Mouse (Mus musculus) stomach, postnatal 0 days (tissue): Measurements from ENCODE around the gene Rnf34. TPM values are rescaled to one million over a fixed set of nuclear protein-coding genes. Genes with fewer than 3 reads are reported as not detected.

ENCODE experiments used
- ATAC-seq: fragments of 200-750 bp; cut with Nextera tagmentation; 2 replicates; pipeline ENCODE4 v1.8.0; 2017; ENCODE audit not compliant: low FRiP score, low TSS enrichment
- DNase-seq: peaks from one replicate; pipeline ENCODE4 v3.0.0-alpha.2; 2016; ENCODE audit warnings: low spot score
- H3K27ac ChIP-seq: fragments of 300-500 bp; sonication (generic); replicated peaks from 2 replicates; pipeline ENCODE4 v1.5.1; 2014; ENCODE audit warnings: mild to moderate bottlenecking, control low read depth
- H3K27me3 ChIP-seq: fragments of 300-500 bp; sonication (generic); 2 replicates; pipeline ENCODE4 v1.6.1; 2014; ENCODE audit warnings: low read length; ENCODE audit not compliant: control insufficient read depth, insufficient read depth
- H3K36me3 ChIP-seq: fragments of 300-500 bp; sonication (generic); 2 replicates; pipeline ENCODE4 v1.6.1; 2014; ENCODE audit warnings: low read length, mixed read lengths; ENCODE audit not compliant: control insufficient read depth, insufficient read depth
- H3K4me1 ChIP-seq: fragments of 300-500 bp; sonication (generic); replicated peaks from 2 replicates; pipeline ENCODE4 v1.6.1; 2014; ENCODE audit warnings: antibody characterized with exemption; ENCODE audit not compliant: control insufficient read depth, insufficient read depth
- H3K4me2 ChIP-seq: fragments of 300-500 bp; sonication (generic); replicated peaks from 2 replicates; pipeline ENCODE4 v1.6.1; 2014; ENCODE audit warnings: low read depth, mild to moderate bottlenecking, control low read depth, moderate library complexity
- H3K4me3 ChIP-seq: fragments of 300-500 bp; sonication (generic); 2 replicates; pipeline ENCODE4 v1.5.1; 2014; ENCODE audit warnings: low read depth, low read length, control low read depth
- H3K9ac ChIP-seq: fragments of 300-500 bp; sonication (generic); 2 replicates; pipeline ENCODE4 v1.6.1; 2014; ENCODE audit warnings: mild to moderate bottlenecking, low read length, control low read depth, mixed read lengths
- H3K9me3 ChIP-seq: fragments of 300-500 bp; sonication (generic); 2 replicates; pipeline ENCODE4 v1.6.1; 2016; ENCODE audit warnings: low read length; ENCODE audit not compliant: control insufficient read depth
- CTCF ChIP-seq: IDR thresholded peaks from 2 replicates; pipeline ENCODE4 v1.5.1; 2016; ENCODE audit warnings: antibody characterized with exemption, low read depth, mild to moderate bottlenecking, moderate library complexity
- EP300 ChIP-seq: optimal IDR thresholded peaks from 2 replicates; pipeline ENCODE3; 2016; ENCODE audit warnings: antibody characterized with exemption
- WGBS: fragments of 180-500 bp; shearing (Covaris S2); extraction: QIAGEN DNeasy Blood & Tissue Kit; methylation state at CpG from one replicate; pipeline ENCODE4 v1.1.7; 2014; 5-methylcytosine and 5-hydroxymethylcytosine counted together
- polyA plus RNA-seq: library from polyadenylated mRNA; unstranded; fragments of >200 nt; fragmentation: Nextera tagmentation; extraction: Ambion mirVana; gene quantifications from 2 replicates; pipeline ENCODE4 v1.2.1, GENCODE M21; 2015

The Rnf34 gene
- polyA plus RNA-seq, 1 experiment from 2014 or later: 19.1 TPM

DNA sequence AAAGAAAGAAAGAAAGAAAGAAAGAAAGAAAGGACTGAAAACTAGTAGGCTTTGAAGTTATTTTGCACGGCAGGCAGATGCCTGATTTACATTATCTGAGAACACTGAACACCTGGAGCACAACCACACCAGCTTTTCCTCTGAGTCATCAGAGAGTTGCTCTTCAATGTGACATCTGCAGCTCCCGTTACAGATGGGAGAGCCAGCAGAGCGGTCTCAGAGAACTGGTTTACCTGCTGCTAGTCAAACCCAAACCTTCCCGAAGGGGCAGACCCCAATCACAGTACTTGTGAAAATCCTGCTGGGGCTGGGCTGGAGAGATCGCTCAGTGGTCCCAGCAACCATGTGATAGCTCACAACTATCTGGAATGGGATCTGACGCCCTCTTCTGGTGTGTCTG lies 25.4 kb upstream of the Rnf34 start:
- no peak overlapping the region for H3K4me3 ChIP-seq
- H3K4me1 ChIP-seq: no peaks in the 10 kb centered on the region
- TF ChIP-seq CTCF: no peak
- no peak for TF ChIP-seq EP300
- H3K36me3 ChIP-seq: no peaks in the 10 kb centered on the region
- no peaks in the 10 kb centered on the region for H3K27me3 ChIP-seq
- H3K4me2 ChIP-seq: no peak overlapping the region
- 57% methylated on average over 6 of the region's 6 CpGs for WGBS
- ATAC-seq: no peak
- H3K27ac ChIP-seq: no peak overlapping the region
- H3K9ac ChIP-seq: no peak overlapping the region
- DNase-seq: no peak
- no peaks in the 10 kb centered on the region for H3K9me3 ChIP-seq

GRCm38 (mm10) chr5:122825099-122825498 lies 24.7 kb upstream of the Rnf34 start:
- Histone ChIP-seq H3K27ac (no peak overlapping the region), H3K9me3 (no peaks in the 10 kb centered on the region), H3K9ac (no peak overlapping the region), H3K4me3 (no peak overlapping the region), H3K4me2 (no peak overlapping the region), H3K4me1 (no peaks in the 10 kb centered on the region), H3K36me3 (no peaks in the 10 kb centered on the region), H3K27me3 (no peaks in the 10 kb centered on the region)
- DNase-seq (no peak), ATAC-seq (no peak)
- TF ChIP-seq EP300 (no peak), CTCF (no peak)
- 82% methylated on average over 8 of the region's 8 CpGs for WGBS

DNA sequence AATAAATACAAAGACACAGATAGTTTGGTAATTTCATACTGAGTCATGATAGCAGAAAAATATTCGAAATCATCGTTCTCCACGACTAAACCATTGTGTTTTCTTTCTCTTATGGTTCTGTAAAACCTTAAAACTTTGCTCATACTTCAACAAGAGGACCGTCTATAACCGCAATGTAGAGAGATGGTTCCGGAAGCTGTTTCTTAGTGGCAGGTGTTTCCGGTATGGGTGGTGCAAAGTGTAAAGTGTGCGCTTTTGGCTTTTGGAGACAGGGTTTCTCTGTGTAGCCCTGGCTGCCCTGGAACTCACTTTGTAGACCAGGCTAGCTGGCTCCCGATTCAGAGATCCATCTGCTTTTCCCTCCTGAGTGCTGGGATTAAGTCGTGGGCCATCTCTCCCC lies 17.3 kb upstream of the Rnf34 start:
- 82% methylated on average over 10 of the region's 10 CpGs for WGBS
- DNase-seq: no peak

GRCm38 (mm10) chr5:122832996-122833395 lies 16.9 kb upstream of the Rnf34 start:
- H3K27me3 ChIP-seq: no peaks in the 10 kb centered on the region
- ATAC-seq (no peak), DNase-seq (no peak)
- H3K4me1 ChIP-seq: no peaks in the 10 kb centered on the region
- H3K9ac ChIP-seq: no peak overlapping the region
- H3K36me3 ChIP-seq: no peaks in the 10 kb centered on the region
- WGBS: 71% methylated on average over 10 of the region's 10 CpGs
- TF ChIP-seq CTCF (no peak), EP300 (no peak)
- no peak overlapping the region for H3K4me2 ChIP-seq
- H3K27ac ChIP-seq: no peak overlapping the region
- no peak overlapping the region for H3K4me3 ChIP-seq
- no peaks in the 10 kb centered on the region for H3K9me3 ChIP-seq

More for the DNA sequence above, 17.3 kb upstream of the Rnf34 start:
- H3K4me1 ChIP-seq: no peaks in the 10 kb centered on the region
- no peak for TF ChIP-seq EP300
- TF ChIP-seq CTCF: no peak
- no peaks in the 10 kb centered on the region for H3K36me3 ChIP-seq
- H3K9me3 ChIP-seq: no peaks in the 10 kb centered on the region
- ATAC-seq: no peak
- H3K4me2 ChIP-seq: no peak overlapping the region
- H3K27me3 ChIP-seq: no peaks in the 10 kb centered on the region
- H3K27ac ChIP-seq: no peak overlapping the region
- H3K4me3 ChIP-seq: no peak overlapping the region
- no peak overlapping the region for H3K9ac ChIP-seq

GRCm38 (mm10) chr5:122841126-122841525 lies 8.7 kb upstream of the Rnf34 start:
- H3K9me3 ChIP-seq: no peaks in the 10 kb centered on the region
- H3K27me3 ChIP-seq: no peaks in the 10 kb centered on the region
- no peak overlapping the region for H3K4me3 ChIP-seq
- H3K4me1 ChIP-seq: no peaks in the 10 kb centered on the region
- DNase-seq (no peak), ATAC-seq (no peak)
- TF ChIP-seq EP300 (no peak), CTCF (no peak)
- H3K9ac ChIP-seq: no peak overlapping the region
- WGBS: 86% methylated on average over 2 of the region's 2 CpGs
- H3K4me2 ChIP-seq: no peak overlapping the region
- no peaks in the 10 kb centered on the region for H3K36me3 ChIP-seq
- no peak overlapping the region for H3K27ac ChIP-seq

DNA sequence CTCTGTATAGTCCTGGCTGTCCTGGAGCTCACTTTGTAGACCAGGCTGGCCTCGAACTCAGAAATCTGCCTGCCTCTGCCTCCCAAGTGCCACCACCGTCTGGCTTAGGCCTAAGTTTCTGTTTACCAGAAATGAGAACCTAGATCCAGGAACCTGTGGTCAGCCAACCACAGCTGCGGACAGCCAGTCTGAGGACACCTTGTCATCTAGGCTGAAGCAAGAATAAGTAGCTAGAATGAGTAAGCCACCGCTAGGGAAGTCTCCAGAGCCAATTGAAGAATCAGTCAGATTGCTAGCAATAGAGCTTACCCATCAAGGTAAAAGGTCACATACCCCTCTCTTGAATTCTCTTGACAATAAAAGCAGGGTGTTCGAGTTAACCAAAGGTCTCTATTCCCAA lies 6.0 kb upstream of the Rnf34 start:
- WGBS: 85% methylated on average over 5 of the region's 5 CpGs
- no peak overlapping the region for H3K27ac ChIP-seq
- no peak overlapping the region for H3K4me3 ChIP-seq
- no peaks in the 10 kb centered on the region for H3K9me3 ChIP-seq
- no peak for ATAC-seq
- TF ChIP-seq EP300 (no peak), CTCF (no peak)
- no peak for DNase-seq
- no peaks in the 10 kb centered on the region for H3K36me3 ChIP-seq
- H3K4me1 ChIP-seq: no peaks in the 10 kb centered on the region
- H3K4me2 ChIP-seq: no peak overlapping the region
- no peaks in the 10 kb centered on the region for H3K27me3 ChIP-seq
- H3K9ac ChIP-seq: no peak overlapping the region
